Mouse (Mus musculus): ENCODE measurements around the gene Tbc1d20. TPM values are rescaled to one million over a fixed set of nuclear protein-coding genes. Genes with fewer than 3 reads are reported as not detected.

The Tbc1d20 gene
- 27.5 and 29.0 TPM in 2 replicates for polyA plus RNA-seq (2015; fragmentation: Nextera tagmentation; extraction: Ambion mirVana)

GRCm38 (mm10) chr2:152293727-152294475 lies at the start of gene Tbc1d20:
Gene Tbc1d20, plus strand, starts transcription at chr2:152293828.

GRCm38 (mm10) chr2:152332101-152332825 lies 38.6 kb downstream of the Tbc1d20 start, which contains the start of gene Rbck1:
Gene Rbck1, minus strand, starts transcription at chr2:152332653.

GRCm38 (mm10) chr2:152343329-152344213 lies 49.9 kb downstream of the Tbc1d20 start, which contains the start of gene Trib3:
Gene Trib3, minus strand, starts transcription at chr2:152344032.

Other genes starting within 250 kb of the Tbc1d20 start
- gene Scrt2, start 212.3 kb upstream of the Tbc1d20 start, polyA plus RNA-seq (2015; fragmentation: Nextera tagmentation; extraction: Ambion mirVana), result not detected in 2 replicates
- gene Srxn1, start 188.3 kb upstream of the Tbc1d20 start, polyA plus RNA-seq (2015; fragmentation: Nextera tagmentation; extraction: Ambion mirVana), result 17.5 and 21.2 TPM in 2 replicates
- gene Tcf15, start 150.3 kb upstream of the Tbc1d20 start, polyA plus RNA-seq (2015; fragmentation: Nextera tagmentation; extraction: Ambion mirVana), result 2.4 and 3.2 TPM in 2 replicates
- 49.3 and 50.8 TPM in 2 replicates for gene Csnk2a1, start 67.0 kb upstream of the Tbc1d20 start, polyA plus RNA-seq (2015; fragmentation: Nextera tagmentation; extraction: Ambion mirVana)
- gene Rbck1, start 38.8 kb downstream of the Tbc1d20 start, polyA plus RNA-seq (2015; fragmentation: Nextera tagmentation; extraction: Ambion mirVana), result 59.2 and 62.2 TPM in 2 replicates
- gene Trib3, start 50.2 kb downstream of the Tbc1d20 start, polyA plus RNA-seq (2015; fragmentation: Nextera tagmentation; extraction: Ambion mirVana), result 2.9 and 3.7 TPM in 2 replicates
- gene Nrsn2, start 82.8 kb downstream of the Tbc1d20 start, polyA plus RNA-seq (2015; fragmentation: Nextera tagmentation; extraction: Ambion mirVana), result not detected in 2 replicates
- gene Sox12, start 104.2 kb downstream of the Tbc1d20 start, polyA plus RNA-seq (2015; fragmentation: Nextera tagmentation; extraction: Ambion mirVana), result 3.0 and 3.6 TPM in 2 replicates
- 13.4 and 15.3 TPM in 2 replicates for gene Zcchc3, start 121.2 kb downstream of the Tbc1d20 start, polyA plus RNA-seq (2015; fragmentation: Nextera tagmentation; extraction: Ambion mirVana)
- 0.60 and 1.4 TPM in 2 replicates for gene 6820408C15Rik, start 121.8 kb downstream of the Tbc1d20 start, polyA plus RNA-seq (2015; fragmentation: Nextera tagmentation; extraction: Ambion mirVana)
- gene Defb23, start 170.8 kb downstream of the Tbc1d20 start, polyA plus RNA-seq (2015; fragmentation: Nextera tagmentation; extraction: Ambion mirVana), result not detected in 2 replicates
- not detected in 2 replicates for gene Defb20, start 183.2 kb downstream of the Tbc1d20 start, polyA plus RNA-seq (2015; fragmentation: Nextera tagmentation; extraction: Ambion mirVana)
- gene Defb22, start 196.3 kb downstream of the Tbc1d20 start, polyA plus RNA-seq (2015; fragmentation: Nextera tagmentation; extraction: Ambion mirVana), result not detected in 2 replicates
- not detected in 2 replicates for gene Defb26, start 217.9 kb downstream of the Tbc1d20 start, polyA plus RNA-seq (2015; fragmentation: Nextera tagmentation; extraction: Ambion mirVana)
- gene Defb28, start 224.4 kb downstream of the Tbc1d20 start, polyA plus RNA-seq (2015; fragmentation: Nextera tagmentation; extraction: Ambion mirVana), result not detected in 2 replicates
- gene Defb29, start 246.3 kb downstream of the Tbc1d20 start, polyA plus RNA-seq (2015; fragmentation: Nextera tagmentation; extraction: Ambion mirVana), result not detected in 2 replicates

All from urinary bladder, postnatal 0 days (tissue).